Mouse (Mus musculus): ENCODE results near the gene Hrc. TPM values are rescaled to one million over a fixed set of nuclear protein-coding genes. Genes with fewer than 3 reads are reported as not detected.

Hrc gene
- total and polyA plus RNA-seq, 3 experiments, result 0.10 to 0.21 TPM; not detected in 1

DNA sequence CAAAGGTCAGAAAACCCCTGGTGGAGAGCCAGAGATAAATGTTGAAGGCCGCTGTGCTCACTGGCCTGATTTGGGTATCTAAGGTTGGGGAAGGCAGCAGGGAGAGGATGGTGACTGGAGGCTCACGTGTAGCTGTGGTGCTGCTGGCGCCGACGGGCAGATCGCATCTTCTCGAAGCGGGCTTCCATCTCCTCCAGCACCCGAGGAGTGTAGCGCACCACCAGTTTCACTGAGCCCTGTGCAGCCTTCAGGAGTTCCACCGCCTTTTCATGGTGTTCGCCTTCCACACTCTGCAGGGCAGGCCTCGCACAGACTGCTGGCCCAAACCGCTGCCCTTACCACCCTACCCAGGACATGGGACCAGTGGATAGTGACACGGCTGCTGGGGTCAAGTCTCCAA lies 33.1 kb downstream of the Hrc start:
- peaks cover 21 to 48% of the 10 kb centered on the region in 2 experiments for H3K36me3 ChIP-seq (replicated peaks in 1 of 2; ENCODE audit: control insufficient read depth in 1 of 2, insufficient read depth in 1 of 2, low read length in 1 of 2)
- no peak overlapping the region for H3K4me2 ChIP-seq (ENCODE audit: insufficient read depth, low read depth, poor library complexity, severe bottlenecking)
- no peak for DNase-seq (ENCODE audit: extremely low read depth)
- TF ChIP-seq E2F4 (IDR thresholded peaks at IDR 0.05; ENCODE audit: insufficient replicate concordance, low read depth, low read length), result no peak
- no peaks in the 10 kb centered on the region for H3K79me2 ChIP-seq (replicated peaks; ENCODE audit: control insufficient read depth, extremely low read depth, insufficient read depth, poor library complexity, severe bottlenecking)
- in situ Hi-C loops (cut with MboI; ENCODE audit: low pct_ligation_motif_present, low pct_unique_long_range_greater_than_20kb, low sequenced_read_pairs) (no loop called here), dilution Hi-C loops (cut with MboI; ENCODE audit: extremely low pct_ligation_motif_present, extremely low pct_unique_long_range_greater_than_20kb, low sequenced_read_pairs) (no loop called here)
- peaks cover 32% of the 10 kb centered on the region for H3K27me3 ChIP-seq (replicated peaks)
- no peaks in the 10 kb centered on the region for H3K9me3 ChIP-seq (replicated peaks; ENCODE audit: low read length)
- peak overlapping the region in 1 of 3 experiments; percentile 56 for H3K4me3 ChIP-seq (replicated peaks in 1 of 3; ENCODE audit: low read depth in 2 of 3, low read length in 2 of 3, poor library complexity in 1 of 3)
- peak overlapping the region; percentile 30 for H3K9ac ChIP-seq (ENCODE audit: insufficient read depth, low read depth)
- no peak overlapping the region for H3K27ac ChIP-seq (ENCODE audit: insufficient read depth, low read depth)
- H3K4me1 ChIP-seq (ENCODE audit: control insufficient read depth in 1 of 2, insufficient read depth in 2 of 2), result peaks cover 6 to 16% of the 10 kb centered on the region in 2 experiments

DNA sequence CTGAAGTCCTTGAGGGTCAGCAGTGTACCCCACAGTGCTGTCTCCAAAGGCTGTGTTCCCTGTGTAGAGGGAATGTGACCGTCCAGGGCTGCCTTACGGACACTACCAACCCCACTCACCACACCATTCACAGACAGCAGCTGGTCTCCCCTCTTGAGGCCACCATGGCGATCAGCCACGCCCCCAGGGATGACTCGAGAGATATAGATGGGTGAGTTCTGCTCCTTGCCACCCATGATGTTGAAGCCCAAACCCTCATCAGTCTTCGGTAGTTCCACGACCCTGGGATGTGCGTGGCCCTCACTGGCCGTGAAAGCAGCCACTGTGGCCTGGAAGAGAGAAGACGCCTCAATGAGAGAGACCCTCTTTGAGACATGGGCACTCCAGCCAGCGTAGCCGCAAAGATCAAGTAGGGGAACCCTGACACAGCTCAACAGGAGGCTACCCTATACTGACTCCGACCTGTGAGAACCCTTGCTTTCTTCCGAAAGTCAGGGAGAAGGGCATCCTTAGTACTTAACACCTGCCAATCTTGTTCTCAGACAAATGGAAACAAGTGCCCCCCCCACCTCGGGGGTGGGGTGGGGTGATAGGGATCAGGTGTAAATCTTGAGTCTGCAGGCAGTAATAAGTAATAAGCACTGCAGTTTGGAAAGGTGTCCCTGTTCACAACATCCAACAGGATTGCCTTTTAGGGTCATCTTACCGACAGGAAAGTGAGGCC lies 34.1 kb downstream of the Hrc start:
- peaks cover 29 to 58% of the 10 kb centered on the region in 2 experiments for H3K36me3 ChIP-seq (replicated peaks in 1 of 2; ENCODE audit: control insufficient read depth in 1 of 2, insufficient read depth in 1 of 2, low read length in 1 of 2)
- H3K9ac ChIP-seq (ENCODE audit: insufficient read depth, low read depth), result no peak overlapping the region
- dilution Hi-C loops (cut with MboI; ENCODE audit: extremely low pct_ligation_motif_present, extremely low pct_unique_long_range_greater_than_20kb, low sequenced_read_pairs) (no loop called here), in situ Hi-C loops (cut with MboI; ENCODE audit: low pct_ligation_motif_present, low pct_unique_long_range_greater_than_20kb, low sequenced_read_pairs) (no loop called here)
- DNase-seq (ENCODE audit: extremely low read depth), result no peak
- H3K79me2 ChIP-seq (replicated peaks; ENCODE audit: control insufficient read depth, extremely low read depth, insufficient read depth, poor library complexity, severe bottlenecking), result no peaks in the 10 kb centered on the region
- peaks cover 6 to 16% of the 10 kb centered on the region in 2 experiments for H3K4me1 ChIP-seq (ENCODE audit: control insufficient read depth in 1 of 2, insufficient read depth in 2 of 2)
- TF ChIP-seq CTCF (conservative IDR thresholded peaks at IDR 0.05 in 1 of 2, IDR thresholded peaks at IDR 0.05 in 1 of 2; ENCODE audit: low read depth in 2 of 2, low read length in 2 of 2) (no peak), TBP (conservative IDR thresholded peaks at IDR 0.05; ENCODE audit: low read depth, low read length) (no peak), EP300 (IDR thresholded peaks at IDR 0.05; ENCODE audit: low read length) (no peak), RAD21 (IDR thresholded peaks at IDR 0.05; ENCODE audit: low read depth, low read length) (no peak), GABPA (IDR thresholded peaks at IDR 0.05; ENCODE audit: insufficient replicate concordance, low read depth, low read length) (no peak), MAZ (IDR thresholded peaks at IDR 0.05; ENCODE audit: low read depth, low read length) (no peak)
- no peak overlapping the region for H3K4me2 ChIP-seq (ENCODE audit: insufficient read depth, low read depth, poor library complexity, severe bottlenecking)
- no peak overlapping the region for H3K27ac ChIP-seq (ENCODE audit: insufficient read depth, low read depth)
- H3K27me3 ChIP-seq (replicated peaks), result peaks cover 23% of the 10 kb centered on the region
- no peaks in the 10 kb centered on the region for H3K9me3 ChIP-seq (replicated peaks; ENCODE audit: low read length)
- no peak overlapping the region for H3K4me3 ChIP-seq (replicated peaks in 1 of 3; ENCODE audit: low read depth in 2 of 3, low read length in 2 of 3, poor library complexity in 1 of 3)

DNA sequence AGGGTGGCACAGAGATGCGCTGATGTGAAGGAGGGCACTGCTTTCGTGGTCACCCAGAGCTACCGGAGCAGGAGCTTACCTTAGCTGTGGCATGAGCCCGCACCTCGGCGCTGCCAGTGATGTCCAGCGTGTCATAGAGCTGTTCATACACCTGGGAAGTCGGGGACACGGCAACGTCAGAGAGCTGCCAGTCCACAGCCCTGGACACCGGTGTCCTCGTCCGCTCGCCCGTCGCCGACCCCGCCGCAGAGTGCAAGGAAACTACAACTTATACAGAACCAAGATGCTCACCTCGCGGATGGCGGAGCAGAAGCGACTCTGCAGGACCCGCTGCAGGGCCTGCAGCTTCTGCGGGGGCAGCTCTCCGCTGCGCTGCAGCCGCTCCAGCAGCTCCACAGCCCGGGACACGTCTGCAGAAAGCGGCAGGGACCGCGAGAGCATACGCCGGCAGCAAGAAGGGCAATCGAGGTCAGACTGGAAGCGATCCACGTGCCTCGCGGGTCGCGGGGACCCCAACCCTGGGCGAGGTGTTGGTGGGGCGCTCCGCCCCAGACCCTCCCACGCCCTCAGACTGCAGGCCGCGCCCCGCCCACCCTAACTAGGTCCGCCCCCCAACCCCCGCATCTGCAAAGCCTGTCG lies 34.9 kb downstream of the Hrc start:
- Histone ChIP-seq H3K9me3 (replicated peaks; ENCODE audit: low read length) (no peaks in the 10 kb centered on the region), H3K79me2 (replicated peaks; ENCODE audit: control insufficient read depth, extremely low read depth, insufficient read depth, poor library complexity, severe bottlenecking) (no peaks in the 10 kb centered on the region), H3K36me3 (replicated peaks in 1 of 2; ENCODE audit: control insufficient read depth in 1 of 2, insufficient read depth in 1 of 2, low read length in 1 of 2) (peaks cover 34 to 64% of the 10 kb centered on the region in 2 experiments), H3K9ac (ENCODE audit: insufficient read depth, low read depth) (no peak overlapping the region), H3K4me1 (ENCODE audit: control insufficient read depth in 1 of 2, insufficient read depth in 2 of 2) (peaks cover 6 to 16% of the 10 kb centered on the region in 2 experiments), H3K27ac (ENCODE audit: insufficient read depth, low read depth) (no peak overlapping the region), H3K27me3 (replicated peaks) (peaks cover 17% of the 10 kb centered on the region), H3K4me3 (replicated peaks in 1 of 3; ENCODE audit: low read depth in 2 of 3, low read length in 2 of 3, poor library complexity in 1 of 3) (no peak overlapping the region), H3K4me2 (ENCODE audit: insufficient read depth, low read depth, poor library complexity, severe bottlenecking) (no peak overlapping the region)
- dilution Hi-C loops (cut with MboI; ENCODE audit: extremely low pct_ligation_motif_present, extremely low pct_unique_long_range_greater_than_20kb, low sequenced_read_pairs) (no loop called here), in situ Hi-C loops (cut with MboI; ENCODE audit: low pct_ligation_motif_present, low pct_unique_long_range_greater_than_20kb, low sequenced_read_pairs) (no loop called here)
- TF ChIP-seq RCOR1 (conservative IDR thresholded peaks at IDR 0.05; ENCODE audit: low read depth, low read length) (no peak), ETS1 (conservative IDR thresholded peaks at IDR 0.05; ENCODE audit: low read depth, low read length) (no peak), MYC (IDR thresholded peaks at IDR 0.05; ENCODE audit: low read depth, low read length) (no peak), MXI1 (IDR thresholded peaks at IDR 0.05; ENCODE audit: low read depth, low read length) (no peak), CHD2 (IDR thresholded peaks at IDR 0.05; ENCODE audit: low read length) (no peak), USF2 (conservative IDR thresholded peaks at IDR 0.05; ENCODE audit: low read depth, low read length) (no peak), ZNF384 (IDR thresholded peaks at IDR 0.05; ENCODE audit: low read depth, low read length) (no peak), UBTF (IDR thresholded peaks at IDR 0.05; ENCODE audit: low read depth, low read length) (no peak), CTCF (conservative IDR thresholded peaks at IDR 0.05 in 1 of 2, IDR thresholded peaks at IDR 0.05 in 1 of 2; ENCODE audit: low read depth in 2 of 2, low read length in 2 of 2) (no peak), HCFC1 (IDR thresholded peaks at IDR 0.05; ENCODE audit: low read depth, low read length) (no peak)
- DNase-seq (ENCODE audit: extremely low read depth), result no peak
